Mouse (Mus musculus) lung, embryonic 15.5 days (tissue): ENCODE measurements around the gene Slc22a15. TPM values are rescaled to one million over a fixed set of nuclear protein-coding genes. Genes with fewer than 3 reads are reported as not detected.
A peak's percentile ranks its signal among the peaks of the same experiment; 100 is the strongest.

ENCODE experiments used
- ATAC-seq: fragments of 200-750 bp; cut with Nextera tagmentation; 2 replicates; pipeline ENCODE4 v1.8.0; 2017; ENCODE audit warnings: moderate number of reproducible peaks, borderline replicate concordance; ENCODE audit not compliant: low FRiP score, low TSS enrichment; ENCODE audit errors: extremely low read depth
- H3K27ac ChIP-seq: fragments of 300-500 bp; sonication (generic); 2 replicates; pipeline ENCODE4 v1.5.1; 2015; ENCODE audit warnings: moderate library complexity, mild to moderate bottlenecking, inconsistent platforms
- H3K27me3 ChIP-seq: fragments of 300-500 bp; sonication (generic); 2 replicates; pipeline ENCODE4 v1.6.1; 2015; ENCODE audit warnings: inconsistent platforms
- H3K36me3 ChIP-seq: fragments of 300-500 bp; sonication (generic); 2 replicates; pipeline ENCODE4 v1.6.1; 2015; ENCODE audit warnings: inconsistent platforms
- H3K4me1 ChIP-seq: fragments of 300-500 bp; sonication (generic); 2 replicates; pipeline ENCODE4 v1.6.1; 2015; ENCODE audit warnings: inconsistent platforms
- H3K4me2 ChIP-seq: fragments of 300-500 bp; sonication (generic); 2 replicates; pipeline ENCODE4 v1.6.1; 2015; ENCODE audit warnings: inconsistent platforms, mild to moderate bottlenecking, moderate library complexity
- H3K4me3 ChIP-seq: fragments of 300-500 bp; sonication (generic); 2 replicates; pipeline ENCODE4 v1.5.1; 2015; ENCODE audit warnings: mild to moderate bottlenecking, inconsistent platforms
- H3K9ac ChIP-seq: fragments of 300-500 bp; sonication (generic); 2 replicates; pipeline ENCODE4 v1.6.1; 2015; ENCODE audit warnings: inconsistent platforms
- H3K9me3 ChIP-seq: fragments of 300-500 bp; sonication (generic); 2 replicates; pipeline ENCODE4 v1.6.1; 2016; ENCODE audit warnings: inconsistent platforms
- WGBS: fragments of 180-500 bp; shearing (Covaris S2); methylation state at CpG from one replicate; pipeline ENCODE4 v1.1.7; 2015; 5-methylcytosine and 5-hydroxymethylcytosine counted together
- polyA plus RNA-seq: library from polyadenylated mRNA; unstranded; fragments of >200 nt; fragmentation: Nextera tagmentation; extraction: Ambion mirVana; gene quantifications from 2 replicates; pipeline ENCODE4 v1.2.1, GENCODE M21; 2015

Slc22a15 gene
- polyA plus RNA-seq, 1 experiment from 2014 or later = 4.2 TPM

DNA sequence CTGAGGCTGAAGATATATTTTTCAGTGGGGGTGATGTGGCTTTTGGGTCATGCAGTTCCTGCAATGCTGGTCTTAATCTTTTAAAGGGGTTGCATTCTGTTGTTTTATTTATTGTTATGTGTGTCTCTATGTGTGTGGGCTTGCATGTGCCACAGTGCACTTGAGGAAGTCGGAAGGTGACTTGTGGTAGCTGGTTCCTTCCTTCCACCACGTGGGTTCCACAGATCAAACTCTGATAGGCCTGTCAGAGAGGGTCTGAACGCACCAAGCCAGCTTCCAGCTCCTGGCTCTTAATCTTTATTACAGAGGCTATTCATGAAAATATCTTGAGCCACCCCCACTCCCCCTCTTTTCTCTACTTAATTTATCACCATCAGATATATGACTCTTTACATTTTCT lies 40.4 kb downstream of the Slc22a15 start:
- no peak overlapping the region for H3K9ac ChIP-seq
- H3K27ac ChIP-seq = no peak overlapping the region
- no peak overlapping the region for H3K4me3 ChIP-seq
- 58% methylated on average over 3 of the region's 3 CpGs for WGBS
- no peak for ATAC-seq
- H3K27me3 ChIP-seq = no peaks in the 10 kb centered on the region
- H3K4me1 ChIP-seq = peaks cover 14% of the 10 kb centered on the region
- H3K9me3 ChIP-seq = no peaks in the 10 kb centered on the region
- no peak overlapping the region for H3K4me2 ChIP-seq
- H3K36me3 ChIP-seq = 0 out of 2 replicates have a peak, but pooled peaks cover 2% of the 10 kb centered on the region

GRCm38 (mm10) chr3:101881721-101882120 lies 42.5 kb downstream of the Slc22a15 start:
- Histone ChIP-seq H3K4me1 (peaks cover 22% of the 10 kb centered on the region), H3K9me3 (no peaks in the 10 kb centered on the region), H3K4me3 (no peak overlapping the region), H3K36me3 (no peaks in the 10 kb centered on the region), H3K9ac (no peak overlapping the region), H3K27me3 (no peaks in the 10 kb centered on the region), H3K4me2 (no peak overlapping the region), H3K27ac (no peak overlapping the region)
- 37% methylated on average over 9 of the region's 9 CpGs for WGBS
- no peak for ATAC-seq

DNA sequence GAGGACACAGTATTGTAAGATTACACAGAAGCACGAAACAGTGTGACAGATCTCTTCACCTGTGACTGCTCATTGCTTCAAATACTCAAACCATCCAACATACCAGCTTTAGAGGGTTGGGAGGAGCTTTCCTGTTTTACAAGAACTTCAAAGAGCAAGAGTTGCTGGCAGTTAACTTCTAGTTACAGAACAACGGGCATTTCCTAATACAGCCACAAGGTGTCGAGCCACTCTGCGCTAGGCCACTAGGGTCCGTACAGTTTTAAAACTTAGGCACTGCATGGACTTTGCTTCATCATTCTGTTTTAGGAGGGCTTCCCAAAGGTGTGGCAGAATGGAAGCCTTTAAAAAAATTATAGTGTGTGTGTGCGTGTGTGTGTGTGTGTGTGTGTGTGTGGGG lies 43.4 kb downstream of the Slc22a15 start:
- no peaks in the 10 kb centered on the region for H3K27me3 ChIP-seq
- H3K9me3 ChIP-seq = no peaks in the 10 kb centered on the region
- H3K4me1 ChIP-seq = peaks cover 27% of the 10 kb centered on the region
- no peak overlapping the region for H3K27ac ChIP-seq
- H3K9ac ChIP-seq = no peak overlapping the region
- ATAC-seq = no peak
- no peaks in the 10 kb centered on the region for H3K36me3 ChIP-seq
- WGBS = 54% methylated on average over 6 of the region's 6 CpGs
- no peak overlapping the region for H3K4me3 ChIP-seq
- H3K4me2 ChIP-seq = no peak overlapping the region

- H3K27ac ChIP-seq = no peak overlapping the region
- H3K4me2 ChIP-seq = no peak overlapping the region
- no peak overlapping the region for H3K9ac ChIP-seq
- 67% methylated on average over 5 of the region's 5 CpGs for WGBS
- H3K27me3 ChIP-seq = no peaks in the 10 kb centered on the region
- no peaks in the 10 kb centered on the region for H3K9me3 ChIP-seq
- H3K4me3 ChIP-seq = no peak overlapping the region
- ATAC-seq = no peak
- no peaks in the 10 kb centered on the region for H3K36me3 ChIP-seq
- peaks cover 17% of the 10 kb centered on the region for H3K4me1 ChIP-seq
Measured at GRCm38 (mm10) chr3:101878136-101878535, 46.1 kb downstream of the Slc22a15 start.

DNA sequence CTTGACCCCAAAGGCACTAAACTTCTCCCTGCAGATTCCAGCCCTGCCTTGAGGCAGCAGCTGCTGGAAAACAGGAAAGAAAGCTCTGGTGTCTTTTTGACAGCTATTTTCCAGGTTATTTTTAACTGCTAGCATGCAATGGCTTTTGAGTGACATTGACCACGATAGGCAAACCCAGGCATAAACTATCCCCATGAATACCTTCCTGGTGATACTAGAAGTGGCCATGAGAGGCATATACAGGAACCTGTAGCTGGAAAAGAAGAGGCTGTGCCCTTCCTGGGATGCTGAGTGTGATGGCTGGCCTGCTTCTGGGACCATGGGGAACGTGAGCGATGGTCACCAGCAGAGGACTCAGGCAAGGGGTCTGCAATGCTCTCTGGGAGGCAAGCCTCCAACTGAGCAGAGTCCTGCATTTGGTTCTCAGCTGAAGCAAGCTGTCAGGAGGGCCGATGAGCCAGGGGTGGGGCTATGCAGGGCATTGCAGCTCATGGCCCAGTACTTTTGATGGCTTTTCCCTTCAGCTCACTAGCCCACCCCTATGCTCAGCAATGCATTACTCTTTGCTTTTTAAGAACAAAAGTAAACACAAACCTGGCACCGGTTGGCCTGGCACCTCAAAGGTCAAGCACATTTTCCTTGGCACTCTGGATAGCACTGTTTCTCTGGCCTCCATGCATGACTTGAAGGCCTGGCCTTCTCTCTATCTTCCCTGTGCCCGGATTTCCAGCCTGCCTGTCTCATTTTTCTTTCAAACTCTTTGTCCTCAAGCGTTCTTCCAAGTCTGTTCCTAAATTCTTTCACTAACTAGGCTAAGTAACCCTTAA lies 47.6 kb downstream of the Slc22a15 start:
- H3K36me3 ChIP-seq = no peaks in the 10 kb centered on the region
- ATAC-seq = no peak
- H3K4me3 ChIP-seq = no peak overlapping the region
- H3K4me1 ChIP-seq = peaks cover 17% of the 10 kb centered on the region
- no peak overlapping the region for H3K9ac ChIP-seq
- no peaks in the 10 kb centered on the region for H3K27me3 ChIP-seq
- H3K4me2 ChIP-seq = no peak overlapping the region
- H3K27ac ChIP-seq = peak overlapping the region; percentile 61
- 49% methylated on average over 7 of the region's 7 CpGs for WGBS
- no peaks in the 10 kb centered on the region for H3K9me3 ChIP-seq

- Histone ChIP-seq H3K4me1 (peaks cover 17% of the 10 kb centered on the region), H3K9me3 (no peaks in the 10 kb centered on the region), H3K9ac (no peak overlapping the region), H3K27ac (peak overlapping the region; percentile 61; the same call in 1 of the 2 replicates), H3K27me3 (no peaks in the 10 kb centered on the region), H3K4me3 (no peak overlapping the region), H3K36me3 (no peaks in the 10 kb centered on the region), H3K4me2 (no peak overlapping the region)
- ATAC-seq = no peak
- WGBS = 75% methylated on average over 10 of the region's 10 CpGs
Measured at GRCm38 (mm10) chr3:101875258-101875920, 48.9 kb downstream of the Slc22a15 start.

DNA sequence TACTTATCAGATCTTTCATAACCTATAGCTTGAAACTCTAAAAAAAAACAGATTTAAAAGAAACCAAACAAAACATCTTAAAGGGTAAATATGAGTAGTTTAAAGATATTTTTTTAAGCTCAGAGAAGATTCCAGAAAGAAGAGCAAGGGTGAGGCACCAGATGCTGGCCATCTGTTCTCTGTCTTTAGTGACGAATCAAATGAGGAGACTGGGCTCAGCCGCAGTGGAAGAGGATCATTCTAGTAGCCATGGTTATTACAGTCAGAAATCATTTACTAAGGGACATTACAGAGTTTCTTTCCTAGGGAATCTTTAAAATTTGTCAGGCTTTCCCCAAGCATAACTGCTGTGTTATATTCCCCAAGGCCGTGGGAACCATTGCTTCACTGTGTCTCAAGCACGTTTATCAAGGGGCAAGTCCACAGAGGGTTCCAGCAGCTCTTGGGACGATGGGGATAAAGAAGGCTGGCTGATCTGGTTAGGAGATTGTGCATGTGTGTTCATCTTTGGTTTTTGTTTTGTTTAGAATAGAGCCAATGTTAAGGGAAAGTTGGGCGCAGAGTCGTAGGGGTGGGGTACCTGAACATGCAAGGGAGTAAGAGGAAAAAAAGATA lies 51.1 kb downstream of the Slc22a15 start:
- peaks cover 17% of the 10 kb centered on the region for H3K4me1 ChIP-seq
- no peak overlapping the region for H3K4me3 ChIP-seq
- no peaks in the 10 kb centered on the region for H3K9me3 ChIP-seq
- no peaks in the 10 kb centered on the region for H3K36me3 ChIP-seq
- no peak overlapping the region for H3K4me2 ChIP-seq
- no peaks in the 10 kb centered on the region for H3K27me3 ChIP-seq
- 78% methylated on average over 7 of the region's 7 CpGs for WGBS
- no peak for ATAC-seq
- H3K27ac ChIP-seq = no peak overlapping the region
- no peak overlapping the region for H3K9ac ChIP-seq

DNA sequence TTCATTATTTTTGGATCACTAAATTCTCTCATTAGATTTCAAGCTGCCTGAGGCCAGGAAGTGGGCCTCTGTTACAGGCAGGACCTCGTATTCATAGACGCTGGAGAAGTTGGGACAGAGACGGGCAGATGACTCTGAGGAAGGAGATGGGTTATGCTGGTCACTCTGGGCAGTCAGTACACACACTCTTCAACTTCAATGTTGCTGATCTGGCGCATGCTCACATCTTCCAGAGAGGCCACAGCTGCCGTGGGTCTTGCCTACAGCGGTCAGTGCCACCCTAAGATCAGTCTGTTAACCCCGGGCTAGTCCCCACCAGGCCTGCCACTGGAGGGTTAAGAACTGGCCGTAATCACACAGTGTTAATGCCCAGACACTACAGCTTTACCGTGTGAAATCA lies 52.3 kb downstream of the Slc22a15 start:
- Histone ChIP-seq H3K9ac (no peak overlapping the region), H3K27me3 (no peaks in the 10 kb centered on the region), H3K36me3 (no peaks in the 10 kb centered on the region), H3K27ac (no peak overlapping the region), H3K9me3 (no peaks in the 10 kb centered on the region), H3K4me3 (no peak overlapping the region), H3K4me1 (peaks cover 12% of the 10 kb centered on the region), H3K4me2 (no peak overlapping the region)
- ATAC-seq = no peak
- WGBS = 83% methylated on average over 9 of the region's 9 CpGs

DNA sequence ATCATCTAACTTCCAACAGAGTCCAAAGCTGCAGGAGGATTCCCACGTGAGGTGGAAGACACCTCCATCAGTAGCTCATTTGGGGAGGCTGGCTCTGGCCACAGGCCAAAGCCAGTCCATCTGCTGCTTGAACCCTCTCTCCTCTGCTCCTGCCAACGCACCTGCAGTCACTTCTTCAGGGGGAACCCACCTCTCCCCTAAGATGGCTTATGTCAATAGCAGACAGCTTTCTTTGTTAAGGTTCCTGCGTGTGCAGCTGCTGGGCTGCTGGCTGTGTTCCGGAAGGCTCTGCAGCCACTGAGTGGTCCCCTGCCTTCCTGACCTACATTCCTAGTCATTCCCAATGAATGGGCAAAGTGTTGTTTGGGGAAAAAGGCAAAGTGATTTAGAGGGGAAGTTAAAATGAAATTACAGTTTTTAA lies 57.2 kb downstream of the Slc22a15 start:
- H3K9ac ChIP-seq = no peak overlapping the region
- no peak overlapping the region for H3K4me2 ChIP-seq
- no peak overlapping the region for H3K27ac ChIP-seq
- no peaks in the 10 kb centered on the region for H3K9me3 ChIP-seq
- 0 out of 2 replicates have a peak, but pooled peaks have one; percentile 14 for ATAC-seq
- no peak overlapping the region for H3K4me3 ChIP-seq
- H3K4me1 ChIP-seq = no peaks in the 10 kb centered on the region
- WGBS = 65% methylated on average over 4 of the region's 4 CpGs
- H3K36me3 ChIP-seq = no peaks in the 10 kb centered on the region
- H3K27me3 ChIP-seq = no peaks in the 10 kb centered on the region

GRCm38 (mm10) chr3:101861856-101862255 lies 62.4 kb downstream of the Slc22a15 start:
- Histone ChIP-seq H3K36me3 (no peaks in the 10 kb centered on the region), H3K27me3 (no peaks in the 10 kb centered on the region), H3K9ac (no peak overlapping the region), H3K4me2 (no peak overlapping the region), H3K9me3 (no peaks in the 10 kb centered on the region), H3K4me1 (no peaks in the 10 kb centered on the region), H3K27ac (no peak overlapping the region), H3K4me3 (no peak overlapping the region)
- 36% methylated on average over 3 of the region's 3 CpGs for WGBS
- ATAC-seq = peak; percentile 39; the same call in 1 of the 2 replicates

DNA sequence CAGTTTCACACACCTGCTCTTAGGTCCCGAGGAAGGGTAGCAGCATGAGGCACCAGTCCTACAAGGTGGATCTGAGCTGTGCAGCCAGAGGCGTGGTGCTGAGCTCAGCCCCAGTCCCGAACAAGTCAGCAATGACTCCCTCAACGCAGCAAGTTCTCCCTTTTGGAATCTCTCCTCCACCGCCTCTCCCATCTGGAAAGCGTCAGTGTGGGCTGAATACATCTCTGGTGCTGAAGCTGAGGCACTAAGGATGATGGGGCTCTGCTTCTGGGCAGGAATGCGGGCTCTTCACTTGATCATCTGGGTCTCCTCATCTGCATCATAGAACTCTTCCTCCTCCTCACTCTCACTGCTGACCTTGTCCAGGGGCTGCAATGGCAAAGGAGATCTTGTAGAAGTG lies 64.1 kb downstream of the Slc22a15 start:
- WGBS = 75% methylated on average over 7 of the region's 7 CpGs
- Histone ChIP-seq H3K27me3 (no peaks in the 10 kb centered on the region), H3K27ac (no peak overlapping the region), H3K9ac (no peak overlapping the region), H3K4me2 (no peak overlapping the region), H3K9me3 (no peaks in the 10 kb centered on the region), H3K4me1 (no peaks in the 10 kb centered on the region), H3K36me3 (no peaks in the 10 kb centered on the region), H3K4me3 (no peak overlapping the region)
- ATAC-seq = no peak

GRCm38 (mm10) chr3:101859740-101860139 lies 64.5 kb downstream of the Slc22a15 start:
- ATAC-seq = no peak

More at GRCm38 (mm10) chr3:101859740-101860139, 64.5 kb downstream of the Slc22a15 start:
- no peaks in the 10 kb centered on the region for H3K36me3 ChIP-seq
- H3K27me3 ChIP-seq = no peaks in the 10 kb centered on the region
- no peak overlapping the region for H3K27ac ChIP-seq
- H3K4me3 ChIP-seq = no peak overlapping the region
- no peaks in the 10 kb centered on the region for H3K4me1 ChIP-seq
- H3K9ac ChIP-seq = no peak overlapping the region
- H3K9me3 ChIP-seq = no peaks in the 10 kb centered on the region
- no peak overlapping the region for H3K4me2 ChIP-seq
- 81% methylated on average over 7 of the region's 7 CpGs for whole genome bisulfite sequencing
